Mouse (Mus musculus): Measurements from ENCODE around the gene Pakap.

The Pakap gene

DNA sequence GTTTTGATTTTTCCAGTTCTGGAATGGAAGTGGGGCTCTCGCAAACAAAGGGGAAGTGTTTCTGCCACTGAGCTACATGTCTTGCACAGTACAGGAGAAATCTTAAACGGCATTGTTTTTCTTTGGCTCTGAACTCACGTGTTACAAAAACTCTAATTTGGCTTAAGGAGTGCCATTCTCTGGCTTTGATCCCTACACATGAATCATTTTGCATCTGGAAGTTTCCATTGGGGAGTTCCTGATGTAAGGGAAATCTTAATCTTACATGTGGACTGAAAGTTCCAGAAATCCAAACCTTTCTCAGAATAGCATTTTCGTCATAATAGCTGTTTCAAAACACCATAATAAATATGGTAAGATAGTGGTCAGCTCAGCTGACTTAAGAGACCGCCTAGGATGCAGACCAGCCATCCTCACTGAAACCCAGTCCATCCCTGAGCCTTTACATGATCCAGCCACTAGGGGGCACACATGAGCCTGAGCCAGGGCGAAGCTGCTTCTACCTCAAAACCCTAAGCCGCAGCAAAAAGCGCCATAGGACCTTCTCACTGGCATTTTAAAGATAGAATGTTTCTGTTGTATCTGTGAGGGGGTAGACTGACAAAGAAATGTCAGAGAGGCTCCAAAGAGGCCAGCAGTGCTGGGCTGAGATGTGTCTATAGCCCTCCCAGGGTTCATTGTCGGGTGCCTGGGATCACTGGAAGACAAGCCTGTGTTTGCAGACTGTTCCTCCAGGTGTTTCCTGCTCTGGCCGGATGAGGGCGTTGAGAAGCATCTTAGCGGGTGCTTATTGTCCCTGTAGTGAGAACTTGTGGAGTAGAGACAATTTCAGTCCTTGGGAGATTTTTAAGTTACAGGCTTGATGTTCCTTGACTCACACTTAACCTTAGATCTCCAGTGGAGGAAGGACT is 105.3 kb downstream of the Pakap start:
- DNase-seq (ENCODE audit: low spot score in 2 of 2): peak; percentile 75 to 91

DNA sequence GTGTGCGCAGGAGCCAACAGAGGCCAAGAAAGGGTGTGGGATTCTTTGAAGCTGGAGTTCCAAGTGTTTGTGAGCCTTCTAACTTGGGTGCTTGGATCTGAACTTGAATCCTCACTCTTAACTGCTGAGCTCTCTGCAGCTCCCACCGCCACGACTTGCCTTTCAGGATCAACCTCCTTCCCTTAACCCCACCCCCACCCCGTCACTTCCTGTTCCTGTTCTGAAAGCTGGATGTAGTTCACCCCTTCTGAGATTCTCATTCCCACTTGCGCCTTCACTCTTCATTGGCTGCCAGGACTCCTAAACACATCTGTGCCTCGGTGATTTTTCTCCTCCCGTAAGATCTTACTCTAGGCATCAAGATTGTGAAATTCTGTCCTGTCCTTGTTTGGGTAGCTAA is 106.4 kb downstream of the Pakap start:
- no peak for DNase-seq (ENCODE audit: low spot score in 2 of 2)

DNA sequence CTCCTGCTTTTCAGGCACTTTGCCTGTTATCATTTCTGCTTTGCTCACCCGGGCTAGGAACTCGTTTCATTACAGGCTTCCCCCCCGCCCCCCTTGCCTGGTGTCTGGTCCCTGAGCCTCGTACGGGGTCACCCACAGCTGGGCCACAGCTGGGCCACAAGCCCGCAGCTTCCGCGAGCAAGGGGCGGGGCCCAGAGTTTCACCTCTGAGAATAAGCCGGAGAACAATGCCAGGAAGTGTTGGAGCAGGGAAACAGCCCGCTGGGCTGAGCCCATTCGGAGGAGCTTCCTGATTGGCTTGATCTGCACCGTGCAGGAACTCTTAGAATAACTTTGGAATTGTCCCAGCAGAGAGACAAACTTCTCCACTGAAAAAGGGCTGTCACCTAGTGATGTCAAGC is 107.4 kb downstream of the Pakap start:
- DNase-seq (ENCODE audit: low spot score in 2 of 2): peak; percentile 53 to 67

- DNase-seq (ENCODE audit: low spot score in 2 of 2): no peak
Observed at GRCm38 (mm10) chr4:57677916-57678315, 109.9 kb downstream of the Pakap start.

GRCm38 (mm10) chr4:57678991-57679457 is 111.0 kb downstream of the Pakap start:
- no peak for DNase-seq (ENCODE audit: low spot score in 2 of 2)

GRCm38 (mm10) chr4:57680186-57680585 is 112.2 kb downstream of the Pakap start:
- no peak for DNase-seq (ENCODE audit: low spot score in 2 of 2)

GRCm38 (mm10) chr4:57681511-57681910 is 113.5 kb downstream of the Pakap start:
- no peak for DNase-seq (ENCODE audit: low spot score in 2 of 2)

GRCm38 (mm10) chr4:57682341-57682740 is 114.4 kb downstream of the Pakap start:
- DNase-seq (ENCODE audit: low spot score in 2 of 2): no peak

DNA sequence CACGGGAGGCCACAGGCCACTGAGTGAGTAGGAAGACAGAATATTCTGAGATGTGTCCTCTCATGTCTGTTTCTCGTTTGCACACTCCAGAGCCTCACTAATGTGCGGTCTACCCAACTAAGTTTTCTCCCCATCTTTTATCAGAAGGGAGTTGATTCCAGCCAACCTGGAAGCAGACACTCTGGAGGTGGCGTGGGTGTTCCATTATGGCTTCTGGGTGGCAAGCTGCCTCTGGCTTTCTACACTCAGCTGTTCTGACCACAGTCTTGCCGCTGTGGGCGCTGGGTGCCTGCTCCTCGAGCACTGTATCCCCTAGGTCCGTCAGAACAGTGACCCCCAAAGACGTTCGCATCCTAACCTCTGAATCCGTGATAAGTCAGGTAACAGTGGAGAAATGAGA is 115.0 kb downstream of the Pakap start:
- DNase-seq (ENCODE audit: low spot score in 2 of 2): no peak

- DNase-seq (ENCODE audit: low spot score in 2 of 2): no peak
Observed at GRCm38 (mm10) chr4:57684676-57685215, 116.8 kb downstream of the Pakap start.

GRCm38 (mm10) chr4:57686736-57687135 is 118.8 kb downstream of the Pakap start:
- DNase-seq (ENCODE audit: low spot score in 2 of 2): no peak

GRCm38 (mm10) chr4:57687583-57687982 is 119.6 kb downstream of the Pakap start:
- no peak for DNase-seq (ENCODE audit: low spot score in 2 of 2)

- no peak for DNase-seq (ENCODE audit: low spot score in 2 of 2)
Observed at GRCm38 (mm10) chr4:57688131-57688530, 120.2 kb downstream of the Pakap start.

- no peak for DNase-seq (ENCODE audit: low spot score in 2 of 2)
Observed at GRCm38 (mm10) chr4:57690001-57690400, 122.0 kb downstream of the Pakap start.

- DNase-seq (ENCODE audit: low spot score in 2 of 2): no peak
Observed at GRCm38 (mm10) chr4:57690805-57691204, 122.8 kb downstream of the Pakap start.

GRCm38 (mm10) chr4:57694356-57695136 is 126.6 kb downstream of the Pakap start:
- DNase-seq (ENCODE audit: low spot score in 2 of 2): no peak

- DNase-seq (ENCODE audit: low spot score in 2 of 2): no peak
Observed at GRCm38 (mm10) chr4:57696955-57697354, 129.0 kb downstream of the Pakap start.

- DNase-seq (ENCODE audit: low spot score in 2 of 2): no peak
Observed at GRCm38 (mm10) chr4:57697918-57698611, 130.1 kb downstream of the Pakap start.

GRCm38 (mm10) chr4:57701576-57701975 is 133.6 kb downstream of the Pakap start:
- no peak for DNase-seq (ENCODE audit: low spot score in 2 of 2)

DNA sequence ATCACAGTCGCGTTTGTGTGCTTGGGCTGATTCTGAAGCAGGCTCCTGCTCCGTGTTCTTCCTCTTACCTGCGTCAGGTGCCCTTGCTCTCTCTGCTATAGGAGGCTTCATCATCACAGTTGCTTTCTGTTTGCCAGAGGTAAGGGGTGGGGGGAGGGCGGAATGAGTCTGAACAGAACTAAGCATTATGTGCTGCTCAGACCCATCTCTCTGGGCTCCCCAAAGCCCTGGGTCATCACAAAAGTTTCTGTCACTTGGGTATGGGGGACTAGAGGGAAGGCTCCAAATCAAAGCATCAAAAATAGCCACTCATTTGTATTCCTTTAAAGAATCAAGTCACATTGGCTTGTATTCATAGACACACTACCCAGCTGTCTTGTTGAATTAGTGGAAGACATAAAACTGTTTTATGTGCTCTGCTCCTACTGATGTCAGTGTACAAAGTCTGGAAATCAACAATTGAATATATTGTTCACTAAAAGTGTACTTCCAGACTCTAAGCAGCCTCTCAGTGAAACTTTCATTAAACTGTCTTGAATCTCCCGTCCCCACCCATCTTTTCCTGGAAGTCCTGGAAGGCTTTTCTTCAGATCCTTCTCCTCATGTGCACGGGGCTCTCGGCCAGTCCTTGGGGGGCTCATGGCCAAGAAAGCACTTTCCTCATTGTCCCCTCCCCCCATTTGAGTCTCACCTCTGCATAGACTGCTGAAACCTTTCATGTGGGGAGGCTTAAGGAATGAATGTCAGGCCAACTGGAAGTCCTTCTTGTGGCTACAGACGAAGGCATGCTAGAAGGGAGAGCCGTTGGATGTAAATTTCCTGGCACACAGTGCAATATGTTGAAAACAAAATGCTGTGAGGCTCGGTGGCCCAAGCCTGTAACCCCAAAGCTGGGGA is 135.8 kb downstream of the Pakap start:
- no peak for DNase-seq (ENCODE audit: low spot score in 2 of 2)

- no peak for DNase-seq (ENCODE audit: low spot score in 2 of 2)
Observed at GRCm38 (mm10) chr4:57704575-57704974, 136.6 kb downstream of the Pakap start.

Measured in urinary bladder, postnatal 4 days (tissue).